Mouse (Mus musculus): Measurements from ENCODE around the gene Atg7. TPM values are rescaled to one million over a fixed set of nuclear protein-coding genes. Genes with fewer than 3 reads are reported as not detected.

Atg7 gene
- polyA plus RNA-seq, 1 experiment, result not detected

DNA sequence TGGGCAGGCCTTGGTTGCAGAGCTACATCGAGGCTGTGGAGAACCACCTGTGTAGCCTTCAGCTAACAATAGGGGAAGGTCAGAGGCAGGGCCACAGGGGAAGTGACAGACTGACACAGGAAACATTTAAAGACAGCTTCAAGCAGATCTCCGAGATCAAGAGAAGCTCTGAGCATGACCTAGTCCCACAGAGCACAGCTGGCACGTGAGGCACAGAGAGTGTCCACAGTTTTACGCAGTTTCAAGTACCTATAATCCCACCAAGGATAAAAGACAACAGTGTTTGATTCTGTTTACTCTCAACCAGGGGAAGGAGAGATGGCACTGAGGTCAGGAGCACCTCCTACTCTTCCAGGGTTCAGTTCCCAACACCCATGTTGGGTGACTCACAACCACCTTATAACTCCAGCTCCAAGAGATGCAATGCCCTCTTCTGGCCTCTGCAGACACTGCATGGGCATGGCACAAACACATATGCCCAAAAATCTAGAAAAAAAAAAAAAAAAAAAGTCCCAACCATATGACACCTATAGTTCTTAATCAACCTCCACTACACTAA is 251.7 kb downstream of the Atg7 start:
- WGBS, result 79% methylated on average over 4 of the region's 4 CpGs
- H3K4me1 ChIP-seq (ENCODE audit: control insufficient read depth, insufficient read depth, low read length), result peaks cover 53% of the 10 kb centered on the region
- no peak for TF ChIP-seq POLR2A (IDR thresholded peaks at IDR 0.05; ENCODE audit: insufficient read depth, low read depth, low read length)
- TF ChIP-seq CTCF (IDR thresholded peaks at IDR 0.05; ENCODE audit: insufficient read depth, low read depth, low read length), result no peak
- peak overlapping the region; percentile 22; the same call in 1 of the 2 replicates for H3K27ac ChIP-seq (ENCODE audit: insufficient read depth, low read depth, low read length)
- H3K4me3 ChIP-seq (ENCODE audit: insufficient read depth, low read depth, low read length), result no peak overlapping the region

GRCm38 (mm10) chr6:114895191-114895590 is 252.3 kb downstream of the Atg7 start:
- no peak overlapping the region for H3K4me3 ChIP-seq (ENCODE audit: insufficient read depth, low read depth, low read length)
- no peak for TF ChIP-seq POLR2A (IDR thresholded peaks at IDR 0.05; ENCODE audit: insufficient read depth, low read depth, low read length)
- no peak for TF ChIP-seq CTCF (IDR thresholded peaks at IDR 0.05; ENCODE audit: insufficient read depth, low read depth, low read length)
- H3K4me1 ChIP-seq (ENCODE audit: control insufficient read depth, insufficient read depth, low read length), result peaks cover 55% of the 10 kb centered on the region
- no peak overlapping the region for H3K27ac ChIP-seq (ENCODE audit: insufficient read depth, low read depth, low read length)
- WGBS, result 94% methylated on average over 7 of the region's 7 CpGs

- no peak overlapping the region for H3K27ac ChIP-seq (ENCODE audit: insufficient read depth, low read depth, low read length)
- peaks cover 50% of the 10 kb centered on the region for H3K4me1 ChIP-seq (ENCODE audit: control insufficient read depth, insufficient read depth, low read length)
- no peak overlapping the region for H3K4me3 ChIP-seq (ENCODE audit: insufficient read depth, low read depth, low read length)
- WGBS, result 64% methylated on average over 2 of the region's 2 CpGs
- TF ChIP-seq POLR2A (IDR thresholded peaks at IDR 0.05; ENCODE audit: insufficient read depth, low read depth, low read length) (no peak), CTCF (IDR thresholded peaks at IDR 0.05; ENCODE audit: insufficient read depth, low read depth, low read length) (no peak)
These were observed 253.4 kb downstream of the Atg7 start for GRCm38 (mm10) chr6:114896281-114896680.

- H3K4me3 ChIP-seq (ENCODE audit: insufficient read depth, low read depth, low read length), result no peak overlapping the region
- peaks cover 38% of the 10 kb centered on the region for H3K4me1 ChIP-seq (ENCODE audit: control insufficient read depth, insufficient read depth, low read length)
- TF ChIP-seq CTCF (IDR thresholded peaks at IDR 0.05; ENCODE audit: insufficient read depth, low read depth, low read length), result no peak
- no peak for TF ChIP-seq POLR2A (IDR thresholded peaks at IDR 0.05; ENCODE audit: insufficient read depth, low read depth, low read length)
- H3K27ac ChIP-seq (ENCODE audit: insufficient read depth, low read depth, low read length), result no peak overlapping the region
- WGBS, result 87% methylated on average over 4 of the region's 4 CpGs
These were observed 256.1 kb downstream of the Atg7 start for GRCm38 (mm10) chr6:114898949-114899348.

DNA sequence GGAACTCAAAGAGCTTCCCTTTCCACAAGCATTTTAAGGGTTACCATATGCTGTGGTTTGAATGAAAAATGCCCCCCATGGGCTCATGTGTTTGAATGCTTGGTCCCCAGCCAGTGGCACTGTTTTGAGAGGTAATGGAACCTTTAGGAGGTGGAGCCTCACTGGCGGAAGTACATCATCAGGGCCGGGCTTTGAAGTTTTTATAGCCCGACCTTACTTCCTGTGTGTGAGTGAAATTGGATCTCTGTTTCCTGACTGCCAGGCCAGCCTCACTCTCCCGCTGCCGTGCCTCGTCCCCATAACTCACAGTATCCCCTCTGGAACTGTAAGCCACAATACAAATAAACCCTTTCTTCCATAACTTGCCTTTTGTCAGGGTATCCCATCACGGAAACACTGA is 256.8 kb downstream of the Atg7 start:
- Histone ChIP-seq H3K4me3 (ENCODE audit: insufficient read depth, low read depth, low read length) (no peak overlapping the region), H3K27ac (ENCODE audit: insufficient read depth, low read depth, low read length) (0 out of 2 replicates have a peak overlapping the region, but pooled peaks have one; percentile 1), H3K4me1 (ENCODE audit: control insufficient read depth, insufficient read depth, low read length) (peaks cover 36% of the 10 kb centered on the region)
- TF ChIP-seq CTCF (IDR thresholded peaks at IDR 0.05; ENCODE audit: insufficient read depth, low read depth, low read length), result no peak
- TF ChIP-seq POLR2A (IDR thresholded peaks at IDR 0.05; ENCODE audit: insufficient read depth, low read depth, low read length), result no peak
- 50% methylated on average over 7 of the region's 7 CpGs for WGBS

DNA sequence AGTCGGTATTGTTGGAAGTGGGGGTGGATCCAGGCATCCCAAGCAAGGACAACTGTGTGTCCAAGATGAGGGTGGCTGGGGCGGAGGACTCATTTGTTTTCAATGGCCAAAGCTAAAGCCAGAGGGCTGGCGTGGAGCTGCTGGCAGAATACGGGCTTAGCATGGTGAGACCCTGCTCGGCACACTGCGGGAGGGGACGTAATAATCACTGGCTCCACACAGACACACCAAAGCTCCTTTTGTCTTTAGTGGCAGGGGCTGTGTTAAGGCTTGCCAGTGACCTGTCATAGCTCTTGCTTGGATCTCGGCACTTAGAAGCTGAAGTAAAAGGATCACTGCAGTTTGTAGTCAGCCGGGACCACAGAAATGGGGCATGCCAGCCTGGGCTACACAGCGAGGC is 257.3 kb downstream of the Atg7 start:
- TF ChIP-seq CTCF (IDR thresholded peaks at IDR 0.05; ENCODE audit: insufficient read depth, low read depth, low read length), result no peak
- no peak for TF ChIP-seq POLR2A (IDR thresholded peaks at IDR 0.05; ENCODE audit: insufficient read depth, low read depth, low read length)
- H3K4me1 ChIP-seq (ENCODE audit: control insufficient read depth, insufficient read depth, low read length), result peaks cover 36% of the 10 kb centered on the region
- 34% methylated on average over 10 of the region's 10 CpGs for WGBS
- peak overlapping the region; percentile 1; the same call in 1 of the 2 replicates for H3K27ac ChIP-seq (ENCODE audit: insufficient read depth, low read depth, low read length)
- no peak overlapping the region for H3K4me3 ChIP-seq (ENCODE audit: insufficient read depth, low read depth, low read length)

- no peak overlapping the region for H3K4me3 ChIP-seq (ENCODE audit: insufficient read depth, low read depth, low read length)
- TF ChIP-seq POLR2A (IDR thresholded peaks at IDR 0.05; ENCODE audit: insufficient read depth, low read depth, low read length) (no peak), CTCF (IDR thresholded peaks at IDR 0.05; ENCODE audit: insufficient read depth, low read depth, low read length) (no peak)
- no peak overlapping the region for H3K27ac ChIP-seq (ENCODE audit: insufficient read depth, low read depth, low read length)
- peaks cover 46% of the 10 kb centered on the region for H3K4me1 ChIP-seq (ENCODE audit: control insufficient read depth, insufficient read depth, low read length)
- 31% methylated on average over 12 of the region's 12 CpGs for WGBS
These were observed 258.5 kb downstream of the Atg7 start for GRCm38 (mm10) chr6:114901321-114901824.

GRCm38 (mm10) chr6:114901921-114902320 is 259.0 kb downstream of the Atg7 start:
- Histone ChIP-seq H3K4me1 (ENCODE audit: control insufficient read depth, insufficient read depth, low read length) (peaks cover 46% of the 10 kb centered on the region), H3K27ac (ENCODE audit: insufficient read depth, low read depth, low read length) (no peak overlapping the region), H3K4me3 (ENCODE audit: insufficient read depth, low read depth, low read length) (no peak overlapping the region)
- WGBS, result 53% methylated on average over 4 of the region's 4 CpGs
- TF ChIP-seq POLR2A (IDR thresholded peaks at IDR 0.05; ENCODE audit: insufficient read depth, low read depth, low read length) (no peak), CTCF (IDR thresholded peaks at IDR 0.05; ENCODE audit: insufficient read depth, low read depth, low read length) (no peak)

- TF ChIP-seq CTCF (IDR thresholded peaks at IDR 0.05; ENCODE audit: insufficient read depth, low read depth, low read length), result no peak
- TF ChIP-seq POLR2A (IDR thresholded peaks at IDR 0.05; ENCODE audit: insufficient read depth, low read depth, low read length), result no peak
- peaks cover 41% of the 10 kb centered on the region for H3K4me1 ChIP-seq (ENCODE audit: control insufficient read depth, insufficient read depth, low read length)
- H3K4me3 ChIP-seq (ENCODE audit: insufficient read depth, low read depth, low read length), result no peak overlapping the region
- no peak overlapping the region for H3K27ac ChIP-seq (ENCODE audit: insufficient read depth, low read depth, low read length)
- 78% methylated on average over 6 of the region's 6 CpGs for WGBS
These were observed 261.3 kb downstream of the Atg7 start for GRCm38 (mm10) chr6:114904233-114904632.

All from olfactory bulb, adult 2 months (tissue).